Mouse (Mus musculus) left cerebral cortex, adult 2 months (tissue): ENCODE results near the gene Abcc8. TPM values are rescaled to one million over a fixed set of nuclear protein-coding genes. Genes with fewer than 3 reads are reported as not detected.

Experiments used
- DNase-seq, 2 experiments: peaks; one replicate each; pipeline ENCODE4 v3.0.0; 2021 to 2022; ENCODE audit warnings: low spot score in 2 of 2, mixed read lengths in 1 of 2; ENCODE audit errors: extremely low spot score in 1 of 2
- H3K27ac ChIP-seq: fragments of 200-600 bp; 2 replicates; pipeline ENCODE4 v1.8.1; 2022
- H3K4me3 ChIP-seq: fragments of 200-600 bp; 2 replicates; pipeline ENCODE4 v1.8.1; 2022
- CTCF ChIP-seq: fragments of 200-600 bp; IDR thresholded peaks from 2 replicates; pipeline ENCODE4 v1.8.1; 2022; ENCODE audit warnings: antibody characterized with exemption, mild to moderate bottlenecking, moderate library complexity
- intact Hi-C: fragments of 180-260 bp; cut with DNase I; formaldehyde crosslinking; loops from one replicate; pipeline ENCODE4 v1.15.1; 2025
- total RNA-seq, 2 experiments: library from RNA; stranded (reverse); gene quantifications; 2 replicates each; pipeline ENCODE4 v1.2.3; 2021

Abcc8 gene
- total RNA-seq, 2 experiments from 2014 or later: 38.6 to 43.8 TPM

DNA sequence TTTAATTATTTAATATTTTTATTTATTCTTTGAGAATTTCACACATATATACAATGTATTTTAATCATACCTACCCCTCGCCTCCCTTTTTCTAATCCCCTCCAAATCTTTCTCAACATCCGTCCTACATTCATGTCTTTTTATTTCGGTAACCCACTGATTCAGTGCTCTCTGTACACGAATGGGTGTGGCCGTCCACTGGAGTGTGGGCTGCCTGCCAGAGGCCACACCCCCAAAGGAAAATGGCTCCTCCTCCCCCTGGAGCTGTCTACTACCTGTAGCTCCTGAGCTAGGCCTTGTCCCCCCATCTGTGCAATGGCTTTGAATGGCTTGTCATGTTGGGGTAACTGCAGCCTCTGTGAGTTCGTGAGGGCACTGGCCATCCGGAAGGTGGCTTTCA is 103.0 kb downstream of the Abcc8 start:
- intact Hi-C loops: no loop called here
- DNase-seq: no peak
- Histone ChIP-seq H3K4me3 (no peak overlapping the region), H3K27ac (no peak overlapping the region)
- no peak for TF ChIP-seq CTCF

GRCm38 (mm10) chr7:46068831-46069230 is 111.0 kb downstream of the Abcc8 start:
- Histone ChIP-seq H3K4me3 (no peak overlapping the region), H3K27ac (no peak overlapping the region)
- intact Hi-C loops: no loop called here
- DNase-seq: no peak
- TF ChIP-seq CTCF: no peak

- TF ChIP-seq CTCF: no peak
- intact Hi-C loops: no loop called here
- Histone ChIP-seq H3K4me3 (no peak overlapping the region), H3K27ac (no peak overlapping the region)
- no peak for DNase-seq
Measured at GRCm38 (mm10) chr7:46063296-46063695, 116.5 kb downstream of the Abcc8 start.

GRCm38 (mm10) chr7:46061614-46062013 is 118.2 kb downstream of the Abcc8 start:
- no peak overlapping the region for H3K4me3 ChIP-seq
- TF ChIP-seq CTCF: no peak
- intact Hi-C loops: no loop called here
- H3K27ac ChIP-seq: no peak overlapping the region
- no peak for DNase-seq

- H3K4me3 ChIP-seq: no peak overlapping the region
- TF ChIP-seq CTCF: no peak
- intact Hi-C loops: no loop called here
- H3K27ac ChIP-seq: no peak overlapping the region
- no peak for DNase-seq
Measured at GRCm38 (mm10) chr7:46060688-46061087, 119.1 kb downstream of the Abcc8 start.

DNA sequence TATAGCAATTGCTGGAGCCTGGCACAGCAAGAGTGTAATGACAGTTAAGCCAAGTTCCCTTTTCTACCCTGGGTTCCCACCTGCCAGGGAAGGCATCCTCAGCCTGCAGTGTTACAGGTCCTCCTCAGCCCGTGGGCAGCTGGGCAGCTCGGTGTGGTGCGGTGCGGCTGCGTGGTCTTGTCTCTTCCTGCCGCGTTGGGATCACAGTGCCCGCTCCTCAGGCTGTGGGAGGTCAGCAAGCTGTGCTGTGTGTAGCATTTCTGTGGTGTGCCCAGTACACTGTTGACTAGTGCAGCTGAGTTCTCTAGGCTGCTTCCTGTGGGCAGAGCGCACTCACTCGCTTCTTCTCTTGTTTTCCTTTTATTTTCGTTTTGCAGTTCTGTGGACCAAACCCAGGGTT is 121.0 kb downstream of the Abcc8 start:
- no peak for TF ChIP-seq CTCF
- Histone ChIP-seq H3K4me3 (no peak overlapping the region), H3K27ac (no peak overlapping the region)
- DNase-seq: no peak
- intact Hi-C loops: no loop called here

Other genes starting within 250 kb of the Abcc8 start
- 1 to 10 TPM; 1.4 to 2.1 TPM for gene Abcc6, start 149.7 kb downstream of the Abcc8 start, total RNA-seq
- gene Nomo1, start 146.3 kb downstream of the Abcc8 start, total RNA-seq: 100 to 1,000 TPM; 102 to 105 TPM
- 10 to 100 TPM; 41.0 to 45.4 TPM for gene Kcnj11, start 79.3 kb downstream of the Abcc8 start, total RNA-seq
- gene Ush1c, start 58.5 kb upstream of the Abcc8 start, total RNA-seq: under 1 TPM in 1 of 2 experiments, not detected in 1; 0.14 TPM
- under 1 TPM; 0.07 to 0.19 TPM for gene Otog, start 61.0 kb upstream of the Abcc8 start, total RNA-seq
- gene Myod1, start 196.4 kb upstream of the Abcc8 start, total RNA-seq: under 1 TPM in 1 of 2 experiments, not detected in 1; 0.30 TPM
- 100 to 1,000 TPM; 140 to 149 TPM for gene Kcnc1, start 216.5 kb upstream of the Abcc8 start, total RNA-seq